Mouse (Mus musculus) urinary bladder, postnatal 4 days (tissue): ENCODE measurements at regions not wholly inside any gene's neighbourhood (a gene's known extent, or its start where the extent isn't known, plus 50 kb on each side); places are given as distances from the start of the nearest gene placed in this dataset.

Experiments used
- DNase-seq, 2 experiments: peaks; one replicate each; pipeline ENCODE4 v3.0.0; 2021 to 2022; ENCODE audit warnings: low spot score in 2 of 2

GRCm38 (mm10) chr12:97717812-97718211 is 541.4 kb downstream of the Galc start:
- no peak for DNase-seq
